Mouse (Mus musculus) intestine, embryonic 16.5 days (tissue): ENCODE measurements around the gene Gm9999. TPM values are rescaled to one million over a fixed set of nuclear protein-coding genes. Genes with fewer than 3 reads are reported as not detected.

ENCODE experiments used
- ATAC-seq: fragments of 200-750 bp; cut with Nextera tagmentation; 2 replicates; pipeline ENCODE4 v1.8.0; 2017; ENCODE audit warnings: moderate TSS enrichment, moderate library complexity
- H3K27ac ChIP-seq: fragments of 300-500 bp; sonication (generic); 2 replicates; pipeline ENCODE4 v1.5.1; 2014; ENCODE audit warnings: mild to moderate bottlenecking, low read length
- H3K27me3 ChIP-seq: fragments of 300-500 bp; sonication (generic); replicated peaks from 2 replicates; pipeline ENCODE4 v1.6.1; 2014; ENCODE audit warnings: low read length, control low read depth, mixed read lengths; ENCODE audit not compliant: control insufficient read depth, insufficient read depth
- H3K36me3 ChIP-seq: fragments of 300-500 bp; sonication (generic); 2 replicates; pipeline ENCODE4 v1.6.1; 2014; ENCODE audit warnings: low read length, control low read depth; ENCODE audit not compliant: control insufficient read depth, insufficient read depth
- H3K4me1 ChIP-seq: fragments of 300-500 bp; sonication (generic); 2 replicates; pipeline ENCODE4 v1.6.1; 2014; ENCODE audit warnings: low read length, control low read depth, mixed read lengths; ENCODE audit not compliant: control insufficient read depth, insufficient read depth
- H3K4me2 ChIP-seq: fragments of 300-500 bp; sonication (generic); 2 replicates; pipeline ENCODE4 v1.6.1; 2014; ENCODE audit warnings: low read depth, low read length, control low read depth
- H3K4me3 ChIP-seq: fragments of 300-500 bp; sonication (generic); 2 replicates; pipeline ENCODE4 v1.5.1; 2014; ENCODE audit warnings: mild to moderate bottlenecking, low read length
- H3K9ac ChIP-seq: fragments of 300-500 bp; sonication (generic); 2 replicates; pipeline ENCODE4 v1.6.1; 2014; ENCODE audit warnings: low read depth, low read length
- H3K9me3 ChIP-seq: fragments of 300-500 bp; sonication (generic); 2 replicates; pipeline ENCODE4 v1.6.1; 2016; ENCODE audit warnings: low read length, control low read depth; ENCODE audit not compliant: control insufficient read depth
- WGBS: fragments of 180-500 bp; shearing (Covaris S2); extraction: QIAGEN DNeasy Blood & Tissue Kit; methylation state at CpG from one replicate; pipeline ENCODE4 v1.1.7; 2014; 5-methylcytosine and 5-hydroxymethylcytosine counted together
- polyA plus RNA-seq: library from polyadenylated mRNA; unstranded; fragments of >200 nt; fragmentation: Nextera tagmentation; extraction: Ambion mirVana; gene quantifications from 2 replicates; pipeline ENCODE4 v1.2.1, GENCODE M21; 2015

The Gm9999 gene
- polyA plus RNA-seq: not detected in 2 replicates

DNA sequence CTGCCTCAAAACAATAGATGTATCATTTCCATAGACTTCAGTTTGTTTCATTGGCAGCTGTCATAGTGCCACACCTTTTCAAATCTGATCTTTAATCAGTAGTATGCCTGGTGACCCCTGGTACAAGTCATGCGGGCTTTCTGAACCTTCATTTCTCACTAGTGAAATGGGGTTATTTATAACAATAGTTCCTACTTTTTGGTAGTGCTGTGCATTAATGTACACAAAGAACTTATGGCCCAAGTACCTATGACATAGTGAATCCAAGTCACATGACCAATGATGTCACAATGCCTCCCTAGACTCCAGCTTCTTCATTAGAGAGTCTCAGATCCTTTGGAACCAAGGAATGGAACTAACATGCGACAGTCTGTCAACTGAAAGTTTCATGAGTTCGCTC is at the start of gene Gm9999:
Gm9999 (plus strand) TSS at position 301 of the 400 bp plus-strand sequence.
- Histone ChIP-seq H3K9me3 (no peaks in the 10 kb centered on the region), H3K36me3 (no peaks in the 10 kb centered on the region), H3K4me2 (no peak within 1 kb of the TSS), H3K9ac (no peak within 1 kb of the TSS), H3K27ac (no peak within 1 kb of the TSS), H3K27me3 (no peaks in the 10 kb centered on the region), H3K4me3 (no peak within 1 kb of the TSS), H3K4me1 (peaks cover 15% of the 10 kb centered on the region)
- WGBS: 90% methylated on average over 3 of the region's 3 CpGs
- no peak for ATAC-seq

- Histone ChIP-seq H3K27ac (no peak overlapping the region), H3K9ac (no peak overlapping the region), H3K9me3 (no peaks in the 10 kb centered on the region), H3K4me2 (no peak overlapping the region), H3K27me3 (no peaks in the 10 kb centered on the region), H3K4me3 (no peak overlapping the region), H3K36me3 (no peaks in the 10 kb centered on the region), H3K4me1 (no peaks in the 10 kb centered on the region)
- 80% methylated on average over 8 of the region's 8 CpGs for WGBS
- ATAC-seq: no peak
These were observed 48.6 kb upstream of the Gm9999 start for GRCm38 (mm10) chr7:46934788-46935187.

DNA sequence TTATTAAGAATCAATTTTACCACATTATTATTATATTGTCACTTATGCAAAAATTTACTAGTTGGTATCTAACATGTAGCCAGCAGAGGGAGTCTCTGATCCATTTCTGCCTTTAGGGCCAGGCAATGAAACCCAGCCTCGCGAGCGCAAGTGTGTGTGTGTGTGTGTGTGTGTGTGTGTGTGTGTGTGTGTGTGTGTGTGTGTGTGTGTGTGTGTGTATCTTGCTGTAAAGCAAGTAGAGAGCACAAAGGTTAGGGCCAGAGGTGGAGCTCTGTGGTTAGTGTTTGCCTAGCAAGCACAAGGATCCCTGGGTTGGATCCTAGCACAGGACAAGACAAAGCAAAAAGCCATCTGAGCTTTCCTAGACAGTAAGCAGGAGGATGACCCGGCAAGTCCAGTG is 47.5 kb upstream of the Gm9999 start:
- WGBS: 33% methylated on average over 4 of the region's 4 CpGs
- no peaks in the 10 kb centered on the region for H3K9me3 ChIP-seq
- H3K4me2 ChIP-seq: no peak overlapping the region
- no peaks in the 10 kb centered on the region for H3K36me3 ChIP-seq
- H3K4me1 ChIP-seq: no peaks in the 10 kb centered on the region
- no peak overlapping the region for H3K9ac ChIP-seq
- no peaks in the 10 kb centered on the region for H3K27me3 ChIP-seq
- no peak overlapping the region for H3K4me3 ChIP-seq
- ATAC-seq: peak; percentile 80
- no peak overlapping the region for H3K27ac ChIP-seq

- Histone ChIP-seq H3K27me3 (peaks cover 3% of the 10 kb centered on the region; the same call in 1 of the 2 replicates), H3K4me1 (peaks cover 15% of the 10 kb centered on the region), H3K4me3 (peak within 1 kb of the TSS; percentile 83), H3K27ac (peak within 1 kb of the TSS; percentile 54), H3K4me2 (peak within 1 kb of the TSS; percentile 77), H3K9ac (peak within 1 kb of the TSS; percentile 90), H3K36me3 (0 out of 2 replicates have a peak, but pooled peaks cover 3% of the 10 kb centered on the region), H3K9me3 (no peaks in the 10 kb centered on the region)
- ATAC-seq: peak; percentile 95
- under 1% methylated on average over 51 of the region's 51 CpGs for whole genome bisulfite sequencing
These were observed 25.3 kb upstream of the Gm9999 start, which contains the start of gene Uevld for GRCm38 (mm10) chr7:46957831-46958691. Gene Uevld (minus strand): TSS chr7:46958527.

- Histone ChIP-seq H3K4me3 (peak overlapping the region; percentile 83), H3K27me3 (peaks cover 3% of the 10 kb centered on the region; the same call in 1 of the 2 replicates), H3K9ac (peak overlapping the region; percentile 90), H3K4me1 (peaks cover 16% of the 10 kb centered on the region), H3K27ac (no peak overlapping the region), H3K4me2 (peak overlapping the region; percentile 77), H3K9me3 (no peaks in the 10 kb centered on the region), H3K36me3 (0 out of 2 replicates have a peak, but pooled peaks cover 3% of the 10 kb centered on the region)
- WGBS: 17% methylated on average over 9 of the region's 9 CpGs
- peak; percentile 37 for ATAC-seq
These were observed 24.5 kb upstream of the Gm9999 start for GRCm38 (mm10) chr7:46958853-46959252.

DNA sequence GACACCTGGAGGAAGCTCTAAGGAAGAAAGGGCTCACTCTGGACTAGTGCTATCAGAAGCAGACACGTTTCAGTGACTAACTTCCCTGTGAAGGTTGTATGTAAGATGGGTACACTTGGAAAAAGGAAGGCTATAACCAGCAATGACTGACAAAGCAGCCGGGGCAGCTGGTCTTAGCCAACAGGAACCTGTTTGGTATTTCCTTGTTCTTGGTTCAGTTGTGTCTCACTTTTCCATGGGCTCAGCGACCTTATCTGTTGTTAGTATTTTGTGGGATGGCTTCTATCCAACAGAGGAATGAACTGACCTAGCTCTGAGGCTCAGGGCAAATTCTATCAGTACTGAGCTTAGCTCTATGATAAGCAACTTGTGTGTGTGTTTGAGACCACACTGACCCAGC is 22.4 kb upstream of the Gm9999 start:
- Histone ChIP-seq H3K9ac (no peak overlapping the region), H3K4me2 (no peak overlapping the region), H3K4me1 (peaks cover 16% of the 10 kb centered on the region), H3K27me3 (peaks cover 3% of the 10 kb centered on the region; the same call in 1 of the 2 replicates), H3K9me3 (no peaks in the 10 kb centered on the region), H3K27ac (no peak overlapping the region), H3K4me3 (no peak overlapping the region), H3K36me3 (no peaks in the 10 kb centered on the region)
- no peak for ATAC-seq
- WGBS: 63% methylated on average over 3 of the region's 3 CpGs

DNA sequence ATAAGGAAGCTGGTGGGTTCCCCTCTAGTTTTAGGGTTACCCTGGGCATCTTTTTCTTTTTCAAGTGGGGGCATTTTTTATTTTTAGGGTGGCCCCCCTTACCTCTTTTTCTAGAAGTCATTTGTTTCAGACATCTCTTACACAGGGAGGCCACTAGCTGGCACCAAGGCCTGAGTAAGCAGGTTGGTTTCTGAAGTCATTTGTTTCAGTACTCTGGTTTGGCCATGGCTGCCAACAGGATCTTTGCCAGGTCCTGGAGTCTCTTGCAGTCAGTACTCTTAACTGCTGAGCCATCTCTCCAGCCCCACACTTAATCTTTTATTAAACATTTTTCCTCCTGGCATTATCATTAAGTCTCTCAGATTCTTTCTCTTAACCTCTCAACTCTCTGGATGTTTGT is 21.2 kb upstream of the Gm9999 start:
- Histone ChIP-seq H3K27ac (no peak overlapping the region), H3K4me3 (no peak overlapping the region), H3K9ac (no peak overlapping the region), H3K4me2 (no peak overlapping the region), H3K4me1 (peaks cover 14% of the 10 kb centered on the region), H3K27me3 (peaks cover 3% of the 10 kb centered on the region; the same call in 1 of the 2 replicates), H3K36me3 (no peaks in the 10 kb centered on the region), H3K9me3 (no peaks in the 10 kb centered on the region)
- ATAC-seq: no peak

DNA sequence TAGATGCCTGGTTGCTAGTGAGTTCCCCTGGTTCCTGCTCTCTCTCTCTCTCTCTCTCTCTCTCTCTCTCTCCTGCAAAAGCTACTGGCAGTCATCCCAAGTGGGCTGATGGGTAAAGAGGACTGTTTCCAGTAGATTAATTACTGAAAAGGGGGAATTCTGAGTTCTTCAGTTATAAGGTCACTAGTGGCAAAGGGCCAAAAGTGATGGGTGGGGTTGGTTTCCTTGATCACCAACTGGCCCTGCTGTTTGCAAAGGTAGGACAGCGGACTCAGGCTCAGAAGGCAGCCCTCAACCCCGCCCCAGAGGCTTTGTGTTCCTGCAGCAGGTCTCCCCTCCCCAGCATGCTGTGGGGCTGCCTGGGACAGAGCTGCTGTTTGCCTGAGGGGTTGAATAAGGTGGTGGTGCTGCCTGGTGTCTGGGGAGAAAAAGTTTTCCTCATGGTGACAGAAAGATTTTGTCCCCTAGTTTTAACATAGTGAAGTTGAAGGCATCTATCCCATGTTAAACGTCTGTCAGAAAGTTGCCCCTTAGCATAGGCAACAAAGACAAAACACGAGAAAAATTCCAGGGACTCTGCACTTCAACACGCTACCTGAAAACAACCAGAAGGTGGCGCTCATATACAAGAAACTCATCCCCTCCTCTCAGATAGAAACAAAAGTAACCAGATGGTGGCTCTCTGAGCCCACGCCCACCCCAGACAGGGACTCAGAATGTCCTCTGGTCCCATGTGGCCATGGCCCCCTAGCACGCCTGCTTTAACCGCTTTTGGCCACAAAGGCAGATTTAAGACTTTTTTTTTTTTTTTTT is 20.4 kb upstream of the Gm9999 start:
- 2% methylated on average over 9 of the region's 9 CpGs for WGBS
- H3K4me3 ChIP-seq: no peak overlapping the region

DNA sequence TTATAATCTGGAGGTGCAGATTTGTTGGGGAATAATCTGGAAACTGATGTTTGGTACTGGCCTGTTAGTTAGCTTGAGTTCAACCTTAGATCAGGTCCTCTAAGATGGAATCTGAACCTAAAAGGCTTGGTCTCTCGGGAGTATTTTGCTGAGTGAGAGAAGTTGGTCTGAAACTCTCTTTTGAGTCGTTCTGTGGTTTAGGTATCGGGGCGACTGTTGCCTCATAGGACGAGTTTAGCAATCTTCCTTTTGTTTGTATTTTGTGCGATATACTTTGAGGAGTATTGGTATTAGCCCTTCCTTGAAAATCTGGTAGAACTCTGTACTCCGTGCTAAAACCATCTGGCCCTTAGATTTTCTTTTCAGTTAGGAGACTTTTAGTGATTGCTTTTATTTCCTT is 19.3 kb upstream of the Gm9999 start:
- H3K4me3 ChIP-seq: no peak overlapping the region
- WGBS: 84% methylated on average over 7 of the region's 7 CpGs
- no peak for ATAC-seq
- H3K27me3 ChIP-seq: peaks cover 3% of the 10 kb centered on the region; the same call in 1 of the 2 replicates
- no peak overlapping the region for H3K27ac ChIP-seq
- H3K36me3 ChIP-seq: no peaks in the 10 kb centered on the region
- H3K4me1 ChIP-seq: peaks cover 6% of the 10 kb centered on the region
- H3K9me3 ChIP-seq: no peaks in the 10 kb centered on the region
- no peak overlapping the region for H3K9ac ChIP-seq
- no peak overlapping the region for H3K4me2 ChIP-seq

More for the DNA sequence above, 20.4 kb upstream of the Gm9999 start:
- H3K4me2 ChIP-seq: peak overlapping the region; percentile 23; the same call in 1 of the 2 replicates
- peak overlapping the region; percentile 67 for H3K27ac ChIP-seq
- H3K9ac ChIP-seq: peak overlapping the region; percentile 16; the same call in 1 of the 2 replicates
- peaks cover 3% of the 10 kb centered on the region; the same call in 1 of the 2 replicates for H3K27me3 ChIP-seq
- H3K9me3 ChIP-seq: no peaks in the 10 kb centered on the region
- ATAC-seq: peak; percentile 54
- peaks cover 9% of the 10 kb centered on the region for H3K4me1 ChIP-seq
- no peaks in the 10 kb centered on the region for H3K36me3 ChIP-seq
